Mouse (Mus musculus) WW6 (cell line): ENCODE measurements around the gene Hoxa6.

Experiments used
- DNase-seq: peaks from one replicate; pipeline ENCODE4 v3.0.0-alpha.2; 2013; ENCODE audit warnings: low read depth, low spot score

Hoxa6 gene

DNA sequence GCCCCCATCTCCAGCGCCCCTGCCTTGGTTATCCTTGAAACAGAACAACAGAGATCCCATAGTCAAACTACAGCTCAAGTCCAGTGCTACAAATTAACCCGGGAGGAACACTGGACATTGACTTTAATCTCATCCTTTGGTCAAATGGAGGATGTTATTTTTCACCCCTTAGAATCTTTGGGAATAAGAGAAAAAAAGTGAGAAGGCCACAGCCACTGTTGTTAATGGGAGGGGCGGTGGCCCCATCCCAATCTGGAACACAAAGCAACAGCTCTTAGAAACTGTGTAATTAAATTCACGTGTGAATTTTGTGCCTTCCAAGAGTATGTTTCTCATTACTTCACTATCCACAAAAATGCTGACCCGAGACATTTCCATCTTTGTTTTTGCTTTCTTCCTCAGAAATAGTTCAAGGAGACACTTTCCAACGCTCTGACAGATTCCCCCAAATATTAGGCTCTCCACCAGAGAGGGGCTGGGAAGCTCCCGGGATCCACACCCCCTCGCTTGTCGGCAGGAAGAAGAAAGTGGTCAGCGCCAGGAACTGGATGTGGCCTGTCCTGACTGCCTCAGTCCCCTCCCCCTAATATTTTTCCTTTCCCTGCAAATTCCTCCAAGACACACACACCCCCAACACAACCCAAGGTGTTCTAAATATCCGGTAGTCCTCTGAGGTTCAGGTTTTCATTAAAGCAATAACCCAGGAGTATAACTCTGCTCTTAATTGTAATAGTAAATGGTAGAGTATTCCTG, 19.1 kb upstream of the Hoxa6 start:
- DNase-seq = no peak

DNA sequence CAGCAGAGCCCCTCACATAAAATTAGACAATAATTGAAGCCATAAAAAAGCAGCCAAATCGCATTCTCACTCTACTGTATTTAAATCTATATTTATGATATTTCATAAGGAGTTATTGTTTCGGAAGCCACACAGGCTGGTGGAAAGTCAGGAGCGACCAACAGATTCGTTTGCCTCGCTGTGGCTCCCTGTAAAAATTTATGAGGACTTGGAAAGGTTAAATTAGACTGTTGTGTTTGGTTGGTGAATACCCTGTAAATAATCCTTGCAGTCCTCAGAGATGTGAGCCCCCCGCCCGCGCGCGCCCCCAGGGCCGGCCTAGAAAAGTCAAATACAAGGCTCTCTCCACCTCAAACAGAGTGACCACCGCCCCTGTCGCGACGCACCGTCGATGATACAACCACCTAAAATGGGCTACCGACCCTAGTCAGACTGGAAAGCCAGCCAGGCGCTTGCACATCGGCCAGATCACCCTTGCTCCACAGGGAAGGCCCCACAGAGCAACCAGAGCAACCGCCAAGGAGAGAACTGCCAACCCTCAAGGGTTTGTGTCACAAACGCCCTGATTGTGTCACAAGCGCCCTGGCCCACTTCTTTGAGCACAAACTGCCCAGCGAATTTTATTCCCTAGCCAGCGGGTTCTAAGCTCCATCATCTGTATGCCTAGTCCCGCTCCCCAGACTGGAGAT, 18.2 kb upstream of the Hoxa6 start:
- no peak for DNase-seq

DNA sequence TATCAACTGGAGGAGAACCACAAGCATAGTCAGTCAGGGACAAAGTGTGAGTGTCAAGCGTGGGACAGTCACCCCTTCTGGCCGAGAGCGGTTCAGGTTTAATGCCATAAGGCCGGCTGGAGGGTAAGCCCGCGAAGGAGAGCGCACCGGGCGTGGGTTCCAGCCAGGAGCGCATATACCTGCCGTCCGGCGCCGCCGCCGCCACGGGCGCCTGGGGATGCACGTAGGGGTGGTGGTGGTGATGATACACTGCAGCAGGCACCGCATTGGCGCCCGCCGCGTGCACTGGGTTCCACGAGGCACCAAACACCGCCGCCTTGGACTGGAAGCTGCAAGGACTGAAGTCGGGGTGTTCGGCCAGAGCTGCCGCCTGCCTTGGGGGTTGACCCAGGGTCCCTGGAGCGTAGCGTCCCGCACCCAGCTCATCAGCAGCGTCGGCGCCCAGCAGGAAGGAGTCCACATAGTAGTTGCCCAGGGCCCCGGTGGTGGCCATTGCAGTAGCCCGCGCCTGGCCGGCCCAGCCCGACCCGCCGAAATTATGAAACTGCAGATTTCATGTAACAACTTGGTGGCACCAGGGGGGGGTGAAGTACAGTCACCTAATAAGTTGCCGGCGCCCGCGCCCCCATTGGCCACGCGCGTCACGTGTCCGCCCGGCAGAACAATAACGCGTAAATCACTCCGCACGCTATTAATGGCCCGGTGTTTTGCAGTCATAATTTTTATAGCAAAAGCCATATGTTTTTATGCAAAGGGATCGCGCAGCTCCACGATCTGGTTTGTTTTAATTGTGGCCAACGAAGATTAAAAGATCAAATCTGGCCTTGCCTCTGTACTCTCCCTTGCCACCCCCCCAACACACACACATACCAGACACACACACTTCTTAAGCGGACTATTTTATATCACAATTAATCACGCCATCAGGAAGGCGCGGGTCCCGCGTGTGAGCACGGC, 17.4 kb upstream of the Hoxa6 start:
- DNase-seq = no peak

DNA sequence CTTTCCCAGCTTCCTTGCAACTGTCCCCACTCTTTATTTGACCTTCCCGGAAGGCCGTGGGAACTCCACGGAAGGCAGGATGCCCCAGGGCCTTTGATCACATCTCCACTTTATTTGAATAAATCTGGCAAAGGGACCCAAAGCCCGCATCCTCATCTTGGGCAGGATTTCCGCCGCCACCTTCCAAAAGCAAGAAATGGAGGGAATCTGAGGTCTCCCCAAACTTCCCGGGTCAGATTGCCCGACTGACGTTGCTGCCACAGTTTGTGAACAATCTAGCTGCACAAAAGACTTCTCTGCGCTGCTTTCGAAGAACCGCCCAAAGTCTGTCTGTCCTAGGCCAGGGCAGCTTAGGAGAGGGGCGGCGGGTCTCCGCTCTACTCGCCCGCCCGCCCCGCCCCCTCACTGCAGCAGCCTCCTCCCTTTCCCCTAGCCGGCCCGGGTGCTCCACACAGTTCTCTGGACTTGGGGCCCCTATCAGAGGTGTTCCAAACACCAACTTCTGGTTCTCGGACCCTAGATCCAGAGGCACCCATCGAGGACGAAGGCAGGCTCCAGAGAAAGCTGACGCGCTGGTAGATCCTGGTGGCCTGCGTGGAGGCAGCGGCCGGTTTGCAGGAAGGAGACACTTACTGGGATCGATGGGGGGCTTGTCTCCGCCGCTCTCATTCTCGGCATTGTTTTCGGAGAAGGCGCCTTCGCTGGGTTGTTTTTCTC, 16.5 kb upstream of the Hoxa6 start:
- DNase-seq = no peak

DNA sequence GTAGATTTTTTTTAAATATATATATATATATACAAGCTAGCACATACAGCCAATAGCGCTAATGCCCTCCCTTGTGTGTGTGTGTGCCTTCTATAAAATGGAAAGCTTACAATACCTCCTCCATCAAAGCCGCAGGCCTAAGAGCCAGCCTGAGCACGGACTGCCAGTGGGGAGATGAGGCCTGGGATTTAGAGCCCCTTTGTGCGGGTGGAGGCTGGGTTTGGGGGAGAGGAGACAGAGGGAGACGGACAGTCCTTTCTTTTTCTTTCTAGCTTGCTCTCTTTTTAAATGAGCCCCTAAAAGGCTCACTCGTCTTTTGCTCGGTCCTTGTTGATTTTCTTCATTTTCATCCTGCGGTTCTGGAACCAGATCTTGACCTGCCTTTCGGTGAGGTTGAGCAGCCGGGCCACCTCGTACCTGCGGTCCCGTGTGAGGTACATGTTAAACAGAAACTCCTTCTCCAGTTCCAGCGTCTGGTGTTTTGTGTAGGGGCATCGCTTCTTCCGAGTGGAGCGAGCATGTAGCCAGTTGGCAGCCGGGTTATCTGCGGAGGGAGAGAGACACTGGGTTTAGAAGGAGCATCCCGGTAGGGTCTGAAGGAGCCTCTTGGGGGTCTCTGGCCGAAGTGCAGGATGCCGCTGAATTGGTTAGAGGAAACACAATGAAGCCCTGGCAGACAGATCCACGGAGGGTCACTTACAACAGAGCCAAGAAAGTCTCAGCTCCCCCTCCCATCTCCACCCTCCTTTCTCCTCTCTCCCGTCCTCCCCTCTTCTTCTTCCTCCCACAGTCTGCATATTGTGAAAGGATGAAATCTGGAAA, 15.6 kb upstream of the Hoxa6 start:
- DNase-seq = no peak

- no peak for DNase-seq
Measured at GRCm38 (mm10) chr6:52222729-52223128, 14.2 kb upstream of the Hoxa6 start.

DNA sequence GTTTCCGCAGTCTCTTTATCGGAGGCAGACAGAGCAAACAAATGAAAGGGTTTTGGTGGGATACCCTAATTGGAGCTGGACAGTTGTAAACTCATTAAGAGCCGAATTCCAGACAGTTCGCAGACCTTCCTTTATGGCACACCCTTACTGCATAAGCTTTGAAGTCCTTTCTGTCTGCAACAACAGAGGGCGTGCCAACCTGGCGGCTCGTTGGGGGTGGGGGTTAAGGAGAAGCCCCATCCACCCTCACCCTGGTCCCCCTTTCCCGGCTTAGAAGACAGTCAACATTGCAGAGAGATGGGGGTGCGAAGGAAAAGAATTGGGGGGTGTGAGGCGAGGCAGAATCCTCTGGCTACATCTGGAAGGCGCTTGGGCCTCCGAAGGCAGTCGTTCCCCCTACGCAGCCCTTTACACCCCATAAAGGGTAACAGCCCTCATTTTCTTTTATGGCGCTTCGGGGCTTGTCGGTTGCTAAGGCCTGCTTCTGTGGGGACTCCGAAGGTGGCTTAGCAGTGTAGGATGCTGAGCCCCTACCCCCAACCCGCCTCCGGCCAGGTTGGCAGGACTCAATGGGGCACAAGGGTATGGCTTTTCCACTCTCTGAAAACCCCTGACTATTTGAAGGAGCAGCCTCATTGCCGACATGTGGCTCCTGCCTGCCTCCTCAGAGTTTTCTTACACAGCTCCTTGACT, 13.6 kb upstream of the Hoxa6 start:
- DNase-seq = no peak

GRCm38 (mm10) chr6:52221337-52221992, 12.9 kb upstream of the Hoxa6 start, which contains the start of gene Hoxa7:
Gene Hoxa7 (minus strand): TSS chr6:52221854.
- peak; percentile 84 for DNase-seq

DNA sequence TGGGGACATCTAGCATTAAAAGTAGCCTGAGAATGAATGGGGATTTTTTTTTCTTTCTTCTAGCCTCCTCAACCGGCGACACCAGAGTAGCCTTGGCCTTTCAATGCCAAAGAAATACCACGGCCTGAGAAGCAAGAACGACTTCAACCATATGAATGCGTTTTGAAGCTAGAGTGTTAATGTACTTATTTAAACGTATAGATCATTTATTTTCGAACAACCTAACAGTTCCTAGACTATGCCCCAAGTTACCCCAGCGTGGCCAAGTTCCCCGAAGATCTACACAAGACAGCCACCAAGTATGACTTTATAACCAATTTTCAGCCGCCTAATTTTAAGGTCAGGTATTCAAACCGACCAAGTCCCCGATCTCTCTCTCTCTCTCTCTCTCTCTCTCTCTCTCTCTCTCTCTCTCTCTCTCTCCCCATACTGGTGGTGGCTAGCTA, 12.4 kb upstream of the Hoxa6 start:
- DNase-seq = no peak

- DNase-seq = no peak
Measured at GRCm38 (mm10) chr6:52220003-52220864, 11.7 kb upstream of the Hoxa6 start.

DNA sequence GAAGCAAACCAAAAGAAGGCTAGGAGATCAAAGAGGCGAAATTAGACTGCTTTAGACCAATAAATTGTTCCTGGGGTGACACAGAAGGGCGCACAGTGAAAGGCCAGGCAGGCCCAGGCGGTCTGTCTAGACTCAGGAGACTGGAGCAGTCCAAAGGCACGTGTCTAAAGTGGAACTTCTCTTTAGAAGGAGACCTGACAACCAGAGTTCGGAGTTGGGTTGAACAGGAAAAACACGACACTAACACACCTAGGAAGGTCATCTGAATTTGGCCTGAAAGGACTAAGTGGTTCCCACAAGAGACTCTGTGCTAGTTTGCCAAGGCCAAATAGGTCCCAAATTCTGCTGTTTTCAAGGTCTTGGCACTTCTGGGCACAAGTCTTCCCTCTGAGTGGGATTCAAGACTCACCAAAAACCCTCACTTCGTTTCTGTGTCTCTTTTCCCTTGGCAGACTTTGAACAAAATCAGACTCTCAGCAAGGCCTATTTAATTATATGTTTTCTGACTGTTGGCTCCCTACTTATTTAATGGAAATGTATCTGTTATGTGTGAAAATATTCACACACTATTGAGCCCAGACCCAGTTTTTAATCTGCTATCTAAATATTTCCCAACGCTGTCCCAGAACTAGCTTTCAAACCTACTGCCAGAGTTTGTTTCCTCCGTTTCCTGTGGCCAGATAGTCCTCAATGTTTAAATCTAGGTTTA, 10.9 kb upstream of the Hoxa6 start:
- DNase-seq = no peak

DNA sequence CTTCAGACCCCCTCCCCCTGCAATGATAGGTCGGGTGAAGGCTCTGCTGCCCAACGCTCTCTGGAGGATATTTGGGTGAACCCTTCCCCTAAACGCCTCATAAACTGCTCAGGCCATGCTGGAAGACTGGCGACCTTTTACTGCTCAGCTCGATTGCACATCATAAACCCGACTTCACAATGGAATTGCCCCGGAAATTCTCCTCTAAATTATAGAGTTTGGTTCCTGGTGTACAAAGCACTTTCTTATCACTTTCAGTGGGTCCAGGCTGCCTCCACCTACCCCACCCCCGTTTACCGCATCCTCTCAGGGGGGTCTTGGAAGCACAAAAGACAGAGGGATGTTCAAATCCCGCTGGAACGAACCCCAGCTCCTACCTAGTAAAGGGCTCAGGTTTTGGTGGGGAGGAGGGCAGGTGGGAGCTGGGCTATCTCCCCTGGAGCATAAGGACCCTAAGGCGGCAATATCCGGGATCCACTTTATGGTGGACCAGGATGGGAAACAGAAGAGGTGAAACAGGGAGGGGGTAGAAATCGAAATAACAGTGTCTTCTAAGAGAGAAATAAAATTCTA, 10.2 kb upstream of the Hoxa6 start:
- no peak for DNase-seq

- DNase-seq = no peak
Measured at GRCm38 (mm10) chr6:52217895-52218642, 9.5 kb upstream of the Hoxa6 start.

DNA sequence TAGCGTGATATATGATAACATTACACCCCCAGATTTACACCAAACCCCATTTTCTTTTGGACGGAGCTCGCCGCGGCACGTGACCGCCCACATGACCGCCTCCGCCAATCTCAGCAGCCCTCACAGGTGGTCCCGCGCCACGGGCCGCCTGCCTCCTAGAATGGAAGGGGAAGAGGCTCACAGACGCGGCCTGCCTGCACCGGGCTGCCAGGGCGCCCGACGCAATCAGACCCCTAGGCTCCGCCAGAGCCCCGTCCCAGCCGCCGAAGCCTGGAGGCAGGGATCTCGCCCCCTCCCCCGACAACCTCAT, 8.9 kb upstream of the Hoxa6 start:
- no peak for DNase-seq

DNA sequence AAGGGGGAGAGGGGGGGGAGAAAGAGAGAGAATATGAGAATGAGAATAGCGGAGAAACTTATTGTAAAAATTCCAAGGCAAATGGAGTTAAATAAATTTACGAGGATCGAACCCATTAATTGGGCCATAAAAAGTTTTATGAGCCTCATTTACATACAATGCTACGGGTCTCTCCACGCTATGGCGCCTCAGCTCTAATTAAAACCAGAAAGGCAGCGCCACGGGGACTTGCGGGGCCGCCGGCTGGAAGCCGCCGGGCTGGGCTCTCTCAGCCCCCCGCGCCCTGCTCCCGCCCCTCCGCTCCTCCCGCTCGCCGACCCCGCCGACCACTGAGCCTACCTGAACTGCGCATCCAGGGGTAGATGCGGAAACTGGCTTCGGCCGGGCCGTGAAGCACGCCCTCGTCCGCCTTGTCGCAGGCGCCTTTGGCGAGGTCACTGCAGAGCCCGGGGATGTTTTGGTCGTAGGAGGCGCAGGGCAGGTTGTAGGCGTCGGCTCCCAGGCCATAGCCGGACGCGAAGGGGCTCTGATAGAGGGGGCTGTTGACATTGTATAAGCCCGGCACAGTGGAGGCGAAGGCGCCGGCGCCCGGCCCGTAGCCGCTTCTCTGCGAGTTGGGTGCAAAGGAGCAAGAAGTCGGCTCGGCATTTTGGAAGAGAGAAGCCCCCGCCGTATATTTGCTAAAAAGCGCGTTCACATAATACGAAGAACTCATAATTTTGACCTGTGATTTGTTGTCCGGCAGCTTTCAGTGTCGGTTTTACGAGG, 8.4 kb upstream of the Hoxa6 start:
- no peak for DNase-seq
